Mouse (Mus musculus): ENCODE measurements around the gene Whrn. TPM values are rescaled to one million over a fixed set of nuclear protein-coding genes. Genes with fewer than 3 reads are reported as not detected.
A peak's percentile ranks its signal among the peaks of the same experiment; 100 is the strongest.

The Whrn gene
- polyA plus RNA-seq (2012; rRNA removed) (34.3 and 44.9 TPM in 2 replicates), polyA plus RNA-seq (2014; fragmentation: Nextera tagmentation; extraction: Ambion mirVana) (6.6 and 11.1 TPM in 2 replicates)

GRCm38 (mm10) chr4:63495915-63496278, at the start of gene Whrn:
TSS of gene Whrn (minus strand) at chr4:63495991.
- peak within 1 kb of the TSS; percentile 71 for H3K27ac ChIP-seq (replicated peaks; ENCODE audit: low read depth, low read length)

GRCm38 (mm10) chr4:63545231-63545958, 49.6 kb upstream of the Whrn start:
- WGBS, result 15% methylated on average over 26 of the region's 26 CpGs
- Histone ChIP-seq H3K36me3 (ENCODE audit: control insufficient read depth, insufficient read depth, low read length) (peaks cover 14% of the 10 kb centered on the region), H3K4me1 (ENCODE audit: control insufficient read depth, insufficient read depth, low read length) (peaks cover 12% of the 10 kb centered on the region), H3K4me2 (replicated peaks; ENCODE audit: low read depth, low read length, severe bottlenecking) (peak overlapping the region; percentile 83), H3K9me3 (ENCODE audit: control insufficient read depth, low read length) (no peaks in the 10 kb centered on the region), H3K9ac (ENCODE audit: low read depth, low read length, severe bottlenecking) (peak overlapping the region; percentile 93), H3K4me3 (replicated peaks; ENCODE audit: low read length) (peak overlapping the region; percentile 94), H3K27me3 (ENCODE audit: control insufficient read depth, insufficient read depth, low read length) (no peaks in the 10 kb centered on the region), H3K27ac (replicated peaks; ENCODE audit: low read depth, low read length) (peak overlapping the region; percentile 81)
- DNase-seq (ENCODE audit: low spot score) (no peak), ATAC-seq (ENCODE audit: low FRiP score, low read depth) (no peak; the same call in 1 of the 2 replicates)
- TF ChIP-seq POLR2A (IDR thresholded peaks at IDR 0.05; ENCODE audit: borderline replicate concordance, extremely low read depth, insufficient read depth, insufficient read length), result no peak

More at GRCm38 (mm10) chr4:63495915-63496278, at the start of gene Whrn:
- peaks cover 24% of the 10 kb centered on the region for H3K4me1 ChIP-seq (ENCODE audit: control insufficient read depth, insufficient read depth, low read length)
- 7% methylated on average over 10 of the region's 34 CpGs for WGBS
- peak; percentile 68 for DNase-seq (ENCODE audit: low spot score)
- peak within 1 kb of the TSS; percentile 80 for H3K4me3 ChIP-seq (replicated peaks; ENCODE audit: low read length)
- H3K36me3 ChIP-seq (ENCODE audit: control insufficient read depth, insufficient read depth, low read length), result no peaks in the 10 kb centered on the region
- no peaks in the 10 kb centered on the region for H3K9me3 ChIP-seq (ENCODE audit: control insufficient read depth, low read length)
- peak within 1 kb of the TSS; percentile 78 for H3K9ac ChIP-seq (ENCODE audit: low read depth, low read length, severe bottlenecking)
- 0 out of 2 replicates have a peak, but pooled peaks cover 4% of the 10 kb centered on the region for H3K27me3 ChIP-seq (ENCODE audit: control insufficient read depth, insufficient read depth, low read length)
- H3K4me2 ChIP-seq (replicated peaks; ENCODE audit: low read depth, low read length, severe bottlenecking), result peak within 1 kb of the TSS; percentile 93
- no peak for TF ChIP-seq POLR2A (IDR thresholded peaks at IDR 0.05; ENCODE audit: borderline replicate concordance, extremely low read depth, insufficient read depth, insufficient read length)
- peak; percentile 87 for ATAC-seq (ENCODE audit: low FRiP score, low read depth)

GRCm38 (mm10) chr4:63544494-63545230, 48.9 kb upstream of the Whrn start, which contains the start of gene Atp6v1g1:
TSS of gene Atp6v1g1 (plus strand) at chr4:63544772.
- TF ChIP-seq POLR2A (IDR thresholded peaks at IDR 0.05; ENCODE audit: borderline replicate concordance, extremely low read depth, insufficient read depth, insufficient read length), result peak; percentile 81; the same call in 1 of the 2 replicates
- peak within 1 kb of the TSS; percentile 93 for H3K9ac ChIP-seq (ENCODE audit: low read depth, low read length, severe bottlenecking)
- peak within 1 kb of the TSS; percentile 81 for H3K27ac ChIP-seq (replicated peaks; ENCODE audit: low read depth, low read length)
- H3K4me3 ChIP-seq (replicated peaks; ENCODE audit: low read length), result peak within 1 kb of the TSS; percentile 94
- ATAC-seq (ENCODE audit: low FRiP score, low read depth) (peak; percentile 95), DNase-seq (ENCODE audit: low spot score) (peak; percentile 91)
- 2% methylated on average over 54 of the region's 57 CpGs for WGBS
- peaks cover 13% of the 10 kb centered on the region for H3K36me3 ChIP-seq (ENCODE audit: control insufficient read depth, insufficient read depth, low read length)
- H3K9me3 ChIP-seq (ENCODE audit: control insufficient read depth, low read length), result no peaks in the 10 kb centered on the region
- H3K27me3 ChIP-seq (ENCODE audit: control insufficient read depth, insufficient read depth, low read length), result no peaks in the 10 kb centered on the region
- peak within 1 kb of the TSS; percentile 83 for H3K4me2 ChIP-seq (replicated peaks; ENCODE audit: low read depth, low read length, severe bottlenecking)
- H3K4me1 ChIP-seq (ENCODE audit: control insufficient read depth, insufficient read depth, low read length), result peaks cover 12% of the 10 kb centered on the region

GRCm38 (mm10) chr4:63543746-63544493, 48.1 kb upstream of the Whrn start:
- WGBS, result 52% methylated on average over 10 of the region's 10 CpGs
- Histone ChIP-seq H3K4me1 (ENCODE audit: control insufficient read depth, insufficient read depth, low read length) (peaks cover 12% of the 10 kb centered on the region), H3K36me3 (ENCODE audit: control insufficient read depth, insufficient read depth, low read length) (peaks cover 6% of the 10 kb centered on the region), H3K27ac (replicated peaks; ENCODE audit: low read depth, low read length) (peak overlapping the region; percentile 58; the same call in 1 of the 2 replicates), H3K4me3 (replicated peaks; ENCODE audit: low read length) (peak overlapping the region; percentile 94), H3K9ac (ENCODE audit: low read depth, low read length, severe bottlenecking) (no peak overlapping the region), H3K9me3 (ENCODE audit: control insufficient read depth, low read length) (no peaks in the 10 kb centered on the region), H3K4me2 (replicated peaks; ENCODE audit: low read depth, low read length, severe bottlenecking) (peak overlapping the region; percentile 83), H3K27me3 (ENCODE audit: control insufficient read depth, insufficient read depth, low read length) (no peaks in the 10 kb centered on the region)
- no peak for DNase-seq (ENCODE audit: low spot score)
- TF ChIP-seq POLR2A (IDR thresholded peaks at IDR 0.05; ENCODE audit: borderline replicate concordance, extremely low read depth, insufficient read depth, insufficient read length), result no peak
- peak; percentile 20 for ATAC-seq (ENCODE audit: low FRiP score, low read depth)
